Mouse (Mus musculus): ENCODE data around the gene Nipbl. TPM values are rescaled to one million over a fixed set of nuclear protein-coding genes. Genes with fewer than 3 reads are reported as not detected.

Gene Nipbl
- polyA plus RNA-seq, 2 experiments, result 5.7 to 6.7 TPM

GRCm38 (mm10) chr15:8391764-8392163 lies 52.5 kb downstream of the Nipbl start:
- Histone ChIP-seq H3K9ac (replicated peaks) (no peak overlapping the region), H3K36me3 (replicated peaks; ENCODE audit: control insufficient read depth, insufficient read depth, low read depth) (no peaks in the 10 kb centered on the region), H3K4me1 (replicated peaks; ENCODE audit: control insufficient read depth in 2 of 2, insufficient read depth in 2 of 2, low read length in 1 of 2) (peaks cover 3 to 5% of the 10 kb centered on the region in 2 experiments), H3K27me3 (ENCODE audit: control insufficient read depth, insufficient read depth, low read length) (no peaks in the 10 kb centered on the region), H3K27ac (no peak overlapping the region), H3K9me3 (ENCODE audit: control insufficient read depth, low read length) (no peaks in the 10 kb centered on the region), H3K4me2 (ENCODE audit: low read depth) (no peak overlapping the region), H3K4me3 (ENCODE audit: insufficient read depth in 1 of 2, low read depth in 2 of 2, low read length in 2 of 2) (no peak overlapping the region)
- WGBS (ENCODE audit: insufficient replicate concordance), result 55% methylated on average over 3 of the region's 3 CpGs
- DNase-seq (ENCODE audit: low read depth in 3 of 3, low spot score in 3 of 3) (peak in 1 of 3 experiments; percentile 7), ATAC-seq (ENCODE audit: insufficient read depth) (peak; percentile 56; the same call in 1 of the 2 replicates)
- no peak for TF ChIP-seq EP300 (IDR thresholded peaks at IDR 0.05; ENCODE audit: low read depth)

- H3K4me3 ChIP-seq (ENCODE audit: insufficient read depth in 1 of 2, low read depth in 2 of 2, low read length in 2 of 2), result no peak overlapping the region
- ATAC-seq (ENCODE audit: insufficient read depth), result no peak
- H3K4me2 ChIP-seq (ENCODE audit: low read depth), result no peak overlapping the region
- no peaks in the 10 kb centered on the region for H3K27me3 ChIP-seq (ENCODE audit: control insufficient read depth, insufficient read depth, low read length)
- DNase-seq (ENCODE audit: low read depth in 3 of 3, low spot score in 3 of 3), result peak; percentile 2 to 36 (median 24)
- no peaks in the 10 kb centered on the region for H3K4me1 ChIP-seq (replicated peaks; ENCODE audit: control insufficient read depth in 2 of 2, insufficient read depth in 2 of 2, low read length in 1 of 2)
- no peaks in the 10 kb centered on the region for H3K9me3 ChIP-seq (ENCODE audit: control insufficient read depth, low read length)
- no peak overlapping the region for H3K9ac ChIP-seq (replicated peaks)
- H3K27ac ChIP-seq, result no peak overlapping the region
- H3K36me3 ChIP-seq (replicated peaks; ENCODE audit: control insufficient read depth, insufficient read depth, low read depth), result no peaks in the 10 kb centered on the region
- WGBS (ENCODE audit: insufficient replicate concordance), result 39% methylated on average over 3 of the region's 3 CpGs
- TF ChIP-seq EP300 (IDR thresholded peaks at IDR 0.05; ENCODE audit: low read depth) (no peak), CTCF (IDR thresholded peaks at IDR 0.05; ENCODE audit: low read depth) (peak; percentile 46; the same call in 1 of the 2 replicates)
These were observed 62.0 kb downstream of the Nipbl start for GRCm38 (mm10) chr15:8382213-8382612.

DNA sequence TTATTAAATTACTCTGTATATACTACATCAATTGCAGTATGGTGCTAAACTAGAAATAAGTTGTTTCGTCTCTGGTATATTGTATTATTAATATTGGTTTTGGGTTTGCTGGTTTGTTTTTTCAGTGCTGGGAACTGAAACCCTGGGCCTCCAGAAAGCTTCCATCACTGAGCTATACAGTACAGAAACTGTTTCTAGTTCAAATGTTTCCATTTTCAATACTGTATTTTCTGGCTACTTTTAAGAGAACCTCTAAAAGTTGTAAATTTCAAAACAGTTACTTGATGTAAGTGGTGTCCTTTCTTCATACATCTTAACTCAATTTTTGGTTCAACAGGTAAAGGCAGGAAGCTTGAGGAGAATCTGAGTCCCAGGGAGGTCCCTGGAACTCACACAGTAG lies 68.6 kb downstream of the Nipbl start:
- Histone ChIP-seq H3K36me3 (replicated peaks; ENCODE audit: control insufficient read depth, insufficient read depth, low read depth) (peaks cover 10% of the 10 kb centered on the region), H3K27me3 (ENCODE audit: control insufficient read depth, insufficient read depth, low read length) (no peaks in the 10 kb centered on the region), H3K4me1 (replicated peaks; ENCODE audit: control insufficient read depth in 2 of 2, insufficient read depth in 2 of 2, low read length in 1 of 2) (no peaks in the 10 kb centered on the region; a peak in 1 of 4 replicates), H3K9ac (replicated peaks) (no peak overlapping the region), H3K9me3 (ENCODE audit: control insufficient read depth, low read length) (no peaks in the 10 kb centered on the region), H3K4me3 (ENCODE audit: insufficient read depth in 1 of 2, low read depth in 2 of 2, low read length in 2 of 2) (no peak overlapping the region), H3K27ac (no peak overlapping the region), H3K4me2 (ENCODE audit: low read depth) (no peak overlapping the region)
- DNase-seq (ENCODE audit: low read depth in 3 of 3, low spot score in 3 of 3) (no peak), ATAC-seq (ENCODE audit: insufficient read depth) (no peak)
- no peak for TF ChIP-seq EP300 (IDR thresholded peaks at IDR 0.05; ENCODE audit: low read depth)
- no peak for TF ChIP-seq CTCF (IDR thresholded peaks at IDR 0.05; ENCODE audit: low read depth)
- WGBS (ENCODE audit: insufficient replicate concordance), result 91% methylated on average over 1 of the region's 1 CpGs

GRCm38 (mm10) chr15:8374724-8375123 lies 69.5 kb downstream of the Nipbl start:
- H3K9ac ChIP-seq (replicated peaks), result no peak overlapping the region
- 18% methylated on average over 3 of the region's 3 CpGs for WGBS (ENCODE audit: insufficient replicate concordance)
- no peak overlapping the region for H3K4me2 ChIP-seq (ENCODE audit: low read depth)
- ATAC-seq (ENCODE audit: insufficient read depth) (no peak), DNase-seq (ENCODE audit: low read depth in 3 of 3, low spot score in 3 of 3) (no peak)
- H3K4me1 ChIP-seq (replicated peaks; ENCODE audit: control insufficient read depth in 2 of 2, insufficient read depth in 2 of 2, low read length in 1 of 2), result no peaks in the 10 kb centered on the region; a peak in 1 of 4 replicates
- no peaks in the 10 kb centered on the region for H3K9me3 ChIP-seq (ENCODE audit: control insufficient read depth, low read length)
- H3K27ac ChIP-seq, result no peak overlapping the region
- no peak for TF ChIP-seq CTCF (IDR thresholded peaks at IDR 0.05; ENCODE audit: low read depth)
- TF ChIP-seq EP300 (IDR thresholded peaks at IDR 0.05; ENCODE audit: low read depth), result no peak
- no peak overlapping the region for H3K4me3 ChIP-seq (ENCODE audit: insufficient read depth in 1 of 2, low read depth in 2 of 2, low read length in 2 of 2)
- H3K27me3 ChIP-seq (ENCODE audit: control insufficient read depth, insufficient read depth, low read length), result no peaks in the 10 kb centered on the region
- peaks cover 11% of the 10 kb centered on the region for H3K36me3 ChIP-seq (replicated peaks; ENCODE audit: control insufficient read depth, insufficient read depth, low read depth)

- H3K9me3 ChIP-seq (ENCODE audit: control insufficient read depth, low read length), result no peaks in the 10 kb centered on the region
- H3K4me2 ChIP-seq (ENCODE audit: low read depth), result no peak overlapping the region
- no peak overlapping the region for H3K4me3 ChIP-seq (ENCODE audit: insufficient read depth in 1 of 2, low read depth in 2 of 2, low read length in 2 of 2)
- H3K27me3 ChIP-seq (ENCODE audit: control insufficient read depth, insufficient read depth, low read length), result no peaks in the 10 kb centered on the region
- H3K4me1 ChIP-seq (replicated peaks; ENCODE audit: control insufficient read depth in 2 of 2, insufficient read depth in 2 of 2, low read length in 1 of 2), result no peaks in the 10 kb centered on the region
- H3K36me3 ChIP-seq (replicated peaks; ENCODE audit: control insufficient read depth, insufficient read depth, low read depth), result peaks cover 9% of the 10 kb centered on the region; the same call in 1 of the 2 replicates
- ATAC-seq (ENCODE audit: insufficient read depth), result no peak
- TF ChIP-seq CTCF (IDR thresholded peaks at IDR 0.05; ENCODE audit: low read depth) (no peak), EP300 (IDR thresholded peaks at IDR 0.05; ENCODE audit: low read depth) (no peak)
- no peak overlapping the region for H3K27ac ChIP-seq
- H3K9ac ChIP-seq (replicated peaks), result no peak overlapping the region
- DNase-seq (ENCODE audit: low read depth in 3 of 3, low spot score in 3 of 3), result no peak
- WGBS (ENCODE audit: insufficient replicate concordance), result 75% methylated on average over 2 of the region's 2 CpGs
These were observed 97.0 kb downstream of the Nipbl start for GRCm38 (mm10) chr15:8347104-8347773.

All from liver, embryonic 14.5 days (tissue).